Mouse (Mus musculus) forebrain, embryonic 12.5 days (tissue): Measurements from ENCODE around the gene Inka1. TPM values are rescaled to one million over a fixed set of nuclear protein-coding genes. Genes with fewer than 3 reads are reported as not detected.

Experiments
- ATAC-seq: fragments of 200-750 bp; cut with Nextera tagmentation; 2 replicates; pipeline ENCODE4 v1.8.0; 2017; ENCODE audit warnings: moderate TSS enrichment; ENCODE audit not compliant: low FRiP score
- H3K27ac ChIP-seq: fragments of 300-500 bp; sonication (generic); 2 replicates; pipeline ENCODE4 v1.5.1; 2016; ENCODE audit warnings: mild to moderate bottlenecking
- H3K27me3 ChIP-seq: fragments of 300-500 bp; sonication (generic); 2 replicates; pipeline ENCODE4 v1.6.1; 2016; ENCODE audit warnings: mild to moderate bottlenecking
- H3K36me3 ChIP-seq: fragments of 300-500 bp; sonication (generic); replicated peaks from 2 replicates; pipeline ENCODE4 v1.6.1; 2016; ENCODE audit warnings: mild to moderate bottlenecking
- H3K4me1 ChIP-seq: fragments of 300-500 bp; sonication (generic); 2 replicates; pipeline ENCODE4 v1.6.1; 2016
- H3K4me2 ChIP-seq: fragments of 300-500 bp; sonication (generic); 2 replicates; pipeline ENCODE4 v1.6.1; 2016; ENCODE audit warnings: mild to moderate bottlenecking, moderate library complexity
- H3K4me3 ChIP-seq: fragments of 300-500 bp; sonication (generic); replicated peaks from 2 replicates; pipeline ENCODE4 v1.5.1; 2016; ENCODE audit warnings: mild to moderate bottlenecking
- H3K9ac ChIP-seq: fragments of 300-500 bp; sonication (generic); 2 replicates; pipeline ENCODE4 v1.6.1; 2016; ENCODE audit warnings: mild to moderate bottlenecking
- H3K9me3 ChIP-seq: fragments of 300-500 bp; sonication (generic); 2 replicates; pipeline ENCODE4 v1.6.1; 2016
- WGBS: fragments of 180-500 bp; shearing (Covaris S2); methylation state at CpG from one replicate; pipeline ENCODE4 v1.1.7; 2016; 5-methylcytosine and 5-hydroxymethylcytosine counted together
- polyA plus RNA-seq: library from polyadenylated mRNA; unstranded; fragments of >200 nt; fragmentation: Nextera tagmentation; extraction: Ambion mirVana; gene quantifications from 2 replicates; pipeline ENCODE4 v1.2.1, GENCODE M21; 2016

The Inka1 gene
- polyA plus RNA-seq, 1 experiment from 2014 or later, result 18.3 TPM

DNA sequence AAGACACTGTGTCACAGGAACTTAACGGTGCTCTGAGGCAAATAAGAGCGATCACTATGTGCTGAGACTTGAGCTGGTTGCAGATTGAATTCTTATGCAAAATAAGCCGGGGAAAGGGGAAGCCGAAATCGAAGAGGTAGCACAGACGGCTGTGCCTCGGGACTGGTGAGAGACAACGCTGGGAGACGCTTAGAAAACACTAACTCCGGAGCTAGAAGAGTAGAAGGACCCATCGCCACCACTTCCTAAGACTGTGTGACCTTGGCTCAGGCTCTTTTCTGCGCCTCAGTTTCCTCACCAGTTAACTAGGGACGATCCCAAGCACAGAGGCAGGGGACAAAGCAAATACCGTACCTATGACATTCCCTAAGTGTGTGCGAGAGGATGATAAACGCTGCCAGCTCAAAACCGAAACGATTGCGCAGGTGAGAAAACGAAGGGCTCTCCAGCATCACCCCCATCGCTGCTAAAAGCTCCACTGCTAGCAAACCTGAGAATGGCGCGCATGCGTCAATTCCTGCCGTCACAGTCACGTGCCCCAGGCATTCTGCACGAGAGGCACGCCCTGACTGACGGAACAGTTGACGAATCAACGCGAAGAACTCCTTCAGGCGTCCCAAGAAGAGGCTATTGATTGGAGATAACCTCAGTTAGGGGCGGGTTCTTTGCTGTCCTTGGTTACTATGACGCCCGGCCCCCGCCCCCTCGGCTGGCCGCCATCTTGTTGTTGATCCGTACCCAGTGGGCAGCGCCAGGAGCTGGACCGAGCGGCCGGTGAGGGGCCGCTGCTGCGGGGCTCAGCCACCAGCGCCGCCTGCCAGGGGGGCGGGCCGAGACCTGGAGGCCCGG lies 16.5 kb upstream of the Inka1 start, which contains the start of gene Ip6k1:
Ip6k1 (plus strand) TSS at position 580 of the 849 bp plus-strand sequence.
- ATAC-seq, result peak; percentile 100
- H3K9ac ChIP-seq, result peak within 1 kb of the TSS; percentile 93
- under 1% methylated on average over 51 of the region's 51 CpGs for WGBS
- peak within 1 kb of the TSS; percentile 82 for H3K4me2 ChIP-seq
- H3K4me3 ChIP-seq, result peak within 1 kb of the TSS; percentile 99
- H3K27me3 ChIP-seq, result 0 out of 2 replicates have a peak, but pooled peaks cover 4% of the 10 kb centered on the region
- H3K36me3 ChIP-seq, result no peaks in the 10 kb centered on the region
- peaks cover 31% of the 10 kb centered on the region for H3K4me1 ChIP-seq
- peak within 1 kb of the TSS; percentile 95 for H3K27ac ChIP-seq
- no peaks in the 10 kb centered on the region for H3K9me3 ChIP-seq

DNA sequence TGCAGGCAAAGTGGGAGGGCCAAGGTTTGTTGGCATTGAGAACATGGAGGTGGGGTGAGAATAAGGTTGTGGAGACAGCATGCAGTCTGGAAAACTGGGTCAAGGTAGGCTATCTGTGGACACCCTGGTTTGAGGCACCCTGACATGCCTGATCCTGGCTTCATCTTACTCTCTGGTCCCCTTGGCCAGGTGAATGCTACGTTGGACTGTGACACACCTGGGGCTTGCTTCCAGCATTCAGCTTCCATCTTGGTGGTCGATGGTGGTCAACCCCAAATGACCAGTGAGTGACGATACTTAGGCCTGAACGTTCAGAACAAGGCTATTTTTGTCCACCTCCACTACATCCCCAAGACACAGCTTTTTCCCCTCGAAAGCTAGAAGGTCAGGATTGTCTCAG lies 10.4 kb upstream of the Inka1 start, which contains the start of gene Gm20662:
Gm20662 (plus strand) TSS at position 301 of the 400 bp plus-strand sequence.
- 0 out of 2 replicates have a peak, but pooled peaks cover 4% of the 10 kb centered on the region for H3K27me3 ChIP-seq
- H3K4me1 ChIP-seq, result no peaks in the 10 kb centered on the region
- H3K4me3 ChIP-seq, result no peak within 1 kb of the TSS
- no peak for ATAC-seq
- H3K9ac ChIP-seq, result no peak within 1 kb of the TSS
- no peak within 1 kb of the TSS for H3K4me2 ChIP-seq
- H3K9me3 ChIP-seq, result no peaks in the 10 kb centered on the region
- no peak within 1 kb of the TSS for H3K27ac ChIP-seq
- 86% methylated on average over 5 of the region's 5 CpGs for WGBS
- no peaks in the 10 kb centered on the region for H3K36me3 ChIP-seq

DNA sequence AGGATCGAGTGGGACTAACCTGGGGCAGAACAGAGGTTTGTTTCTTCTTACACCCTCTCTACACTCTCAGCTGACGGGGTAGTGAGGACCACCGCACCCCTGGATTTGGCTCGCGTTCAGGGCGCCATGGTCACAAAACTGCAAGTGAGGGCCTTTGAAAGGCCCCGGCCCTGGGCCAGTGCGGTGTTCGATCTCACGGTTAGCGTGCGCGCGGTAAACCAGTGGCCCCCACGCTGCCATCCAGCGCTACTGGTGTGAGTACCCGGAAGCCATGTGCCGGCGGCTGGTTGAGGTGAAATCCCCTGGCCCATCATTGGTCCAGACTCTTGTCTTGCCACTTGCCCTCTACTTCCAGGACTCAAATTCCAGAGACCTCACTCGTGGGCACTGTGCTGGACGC lies 9.8 kb upstream of the Inka1 start:
- H3K9me3 ChIP-seq, result no peaks in the 10 kb centered on the region
- no peak overlapping the region for H3K9ac ChIP-seq
- no peaks in the 10 kb centered on the region for H3K4me1 ChIP-seq
- 93% methylated on average over 21 of the region's 21 CpGs for WGBS
- no peak overlapping the region for H3K4me2 ChIP-seq
- 0 out of 2 replicates have a peak, but pooled peaks cover 3% of the 10 kb centered on the region for H3K27me3 ChIP-seq
- H3K27ac ChIP-seq, result no peak overlapping the region
- ATAC-seq, result no peak
- H3K4me3 ChIP-seq, result no peak overlapping the region
- H3K36me3 ChIP-seq, result no peaks in the 10 kb centered on the region

GRCm38 (mm10) chr9:107994464-107994863 lies 8.8 kb upstream of the Inka1 start:
- Histone ChIP-seq H3K9me3 (no peaks in the 10 kb centered on the region), H3K4me2 (no peak overlapping the region), H3K27me3 (no peaks in the 10 kb centered on the region), H3K36me3 (no peaks in the 10 kb centered on the region), H3K9ac (no peak overlapping the region), H3K27ac (no peak overlapping the region), H3K4me1 (no peaks in the 10 kb centered on the region), H3K4me3 (no peak overlapping the region)
- no peak for ATAC-seq
- WGBS, result 75% methylated on average over 2 of the region's 2 CpGs

DNA sequence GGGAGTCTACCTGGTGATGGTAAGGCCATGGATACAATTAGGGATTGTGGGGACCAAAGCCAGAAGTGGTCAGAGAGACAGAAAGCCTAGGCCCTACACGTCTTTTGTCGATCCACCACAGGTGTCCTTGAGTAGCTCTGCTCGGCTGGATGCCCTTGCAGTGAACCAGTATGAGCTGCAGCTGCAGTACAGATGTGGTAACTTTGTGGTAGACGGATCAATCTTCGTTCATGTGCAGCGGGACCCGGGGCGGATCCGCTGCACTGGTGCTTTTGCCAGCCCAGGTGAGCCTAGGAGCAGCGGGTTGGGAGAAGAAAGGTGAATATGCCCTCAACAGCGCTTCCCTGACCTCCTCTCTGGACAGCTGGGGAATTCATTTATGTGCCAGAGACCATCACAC lies 7.3 kb upstream of the Inka1 start:
- no peak overlapping the region for H3K27ac ChIP-seq
- no peaks in the 10 kb centered on the region for H3K36me3 ChIP-seq
- no peaks in the 10 kb centered on the region for H3K27me3 ChIP-seq
- no peak overlapping the region for H3K9ac ChIP-seq
- no peak overlapping the region for H3K4me2 ChIP-seq
- WGBS, result 81% methylated on average over 11 of the region's 11 CpGs
- no peaks in the 10 kb centered on the region for H3K9me3 ChIP-seq
- no peak overlapping the region for H3K4me3 ChIP-seq
- no peaks in the 10 kb centered on the region for H3K4me1 ChIP-seq
- no peak for ATAC-seq

- H3K27ac ChIP-seq, result no peak within 1 kb of the TSS
- no peak within 1 kb of the TSS for H3K4me3 ChIP-seq
- H3K36me3 ChIP-seq, result no peaks in the 10 kb centered on the region
- H3K4me1 ChIP-seq, result no peaks in the 10 kb centered on the region
- ATAC-seq, result no peak
- no peaks in the 10 kb centered on the region for H3K27me3 ChIP-seq
- 79% methylated on average over 2 of the region's 2 CpGs for WGBS
- H3K9ac ChIP-seq, result no peak within 1 kb of the TSS
- H3K9me3 ChIP-seq, result no peaks in the 10 kb centered on the region
- no peak within 1 kb of the TSS for H3K4me2 ChIP-seq
These were observed 6.5 kb upstream of the Inka1 start, which contains the start of gene Cdhr4 for GRCm38 (mm10) chr9:107992197-107992596. Gene Cdhr4 (plus strand): TSS chr9:107992497.

GRCm38 (mm10) chr9:107987950-107988349 lies 2.3 kb upstream of the Inka1 start:
- H3K4me2 ChIP-seq, result no peak overlapping the region
- H3K9me3 ChIP-seq, result no peaks in the 10 kb centered on the region
- H3K36me3 ChIP-seq, result no peaks in the 10 kb centered on the region
- H3K27me3 ChIP-seq, result peaks cover 22% of the 10 kb centered on the region
- no peak for ATAC-seq
- H3K4me1 ChIP-seq, result peaks cover 18% of the 10 kb centered on the region
- H3K4me3 ChIP-seq, result no peak overlapping the region
- no peak overlapping the region for H3K27ac ChIP-seq
- H3K9ac ChIP-seq, result no peak overlapping the region
- 81% methylated on average over 3 of the region's 3 CpGs for WGBS

- 8% methylated on average over 18 of the region's 18 CpGs for WGBS
- Histone ChIP-seq H3K4me1 (peaks cover 31% of the 10 kb centered on the region), H3K36me3 (no peaks in the 10 kb centered on the region), H3K9me3 (no peaks in the 10 kb centered on the region), H3K9ac (no peak overlapping the region), H3K27me3 (peaks cover 22% of the 10 kb centered on the region), H3K4me3 (peak overlapping the region; percentile 60), H3K27ac (no peak overlapping the region), H3K4me2 (peak overlapping the region; percentile 86)
- peak; percentile 73 for ATAC-seq
These were observed 697 bp upstream of the Inka1 start for GRCm38 (mm10) chr9:107986376-107986775.

DNA sequence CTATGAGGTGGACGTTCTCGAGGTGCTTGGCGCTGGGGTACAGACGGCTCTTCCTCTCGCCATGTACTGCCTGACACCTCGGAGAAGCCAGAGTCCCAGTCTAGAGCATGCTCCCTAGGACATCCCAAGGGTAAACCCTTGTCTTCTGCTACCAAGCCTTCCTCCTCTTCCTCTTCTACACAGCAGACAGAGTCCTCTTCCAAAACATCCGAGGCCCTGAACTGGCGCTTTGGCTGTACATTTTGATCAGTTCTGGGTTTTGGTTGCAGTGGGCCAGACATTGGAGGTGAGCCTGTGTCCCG lies 974 bp downstream of the Inka1 start:
- H3K4me1 ChIP-seq, result peaks cover 31% of the 10 kb centered on the region
- H3K9ac ChIP-seq, result peak overlapping the region; percentile 59; the same call in 1 of the 2 replicates
- 73% methylated on average over 9 of the region's 9 CpGs for WGBS
- H3K27me3 ChIP-seq, result peaks cover 22% of the 10 kb centered on the region
- peak overlapping the region; percentile 60 for H3K4me3 ChIP-seq
- no peaks in the 10 kb centered on the region for H3K36me3 ChIP-seq
- no peak for ATAC-seq
- peak overlapping the region; percentile 61; the same call in 1 of the 2 replicates for H3K27ac ChIP-seq
- peak overlapping the region; percentile 86 for H3K4me2 ChIP-seq
- H3K9me3 ChIP-seq, result no peaks in the 10 kb centered on the region

DNA sequence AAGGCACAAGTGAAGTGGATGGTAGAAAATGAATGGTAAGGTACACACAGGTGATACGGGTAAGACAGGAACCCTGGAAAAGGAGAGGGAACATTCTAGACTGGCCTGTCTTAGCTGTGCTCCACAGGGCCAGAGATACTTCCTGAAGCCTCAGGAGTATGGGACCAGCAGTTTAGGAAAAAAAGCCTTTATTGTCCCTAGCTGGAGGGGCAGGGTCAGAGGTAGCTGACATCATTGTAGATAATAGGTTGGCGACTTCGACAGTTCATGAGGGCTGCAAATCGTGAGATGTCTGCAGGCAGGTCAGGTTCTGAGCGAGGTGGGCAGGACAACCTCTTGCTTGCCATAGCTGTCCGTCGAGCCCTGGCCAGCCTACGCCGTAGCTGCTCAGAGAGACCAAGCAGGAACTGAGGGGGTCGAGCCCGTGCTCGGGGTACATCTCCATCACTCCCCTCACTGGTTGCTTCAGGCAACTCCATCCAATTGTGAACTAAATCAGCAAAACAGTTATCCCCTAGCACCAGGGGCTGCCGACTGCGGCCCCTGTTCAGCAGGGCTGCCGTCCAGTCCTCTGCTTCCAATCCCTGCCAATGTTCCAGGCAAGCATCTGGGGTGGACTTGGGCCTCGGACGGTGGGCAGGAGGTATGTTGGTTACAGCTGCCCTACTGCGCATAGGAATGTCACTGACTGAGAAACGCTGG lies 1.5 kb downstream of the Inka1 start:
- peak overlapping the region; percentile 65; the same call in 1 of the 2 replicates for H3K27ac ChIP-seq
- peak overlapping the region; percentile 86 for H3K4me2 ChIP-seq
- H3K36me3 ChIP-seq, result no peaks in the 10 kb centered on the region
- H3K27me3 ChIP-seq, result peaks cover 22% of the 10 kb centered on the region
- H3K9me3 ChIP-seq, result no peaks in the 10 kb centered on the region
- H3K9ac ChIP-seq, result no peak overlapping the region; the same call in 1 of the 2 replicates
- peak overlapping the region; percentile 60 for H3K4me3 ChIP-seq
- WGBS, result 80% methylated on average over 19 of the region's 19 CpGs
- H3K4me1 ChIP-seq, result peaks cover 31% of the 10 kb centered on the region
- ATAC-seq, result no peak

GRCm38 (mm10) chr9:107983421-107983890 lies 2.2 kb downstream of the Inka1 start:
- 48% methylated on average over 4 of the region's 4 CpGs for WGBS
- Histone ChIP-seq H3K4me3 (no peak overlapping the region), H3K4me2 (peak overlapping the region; percentile 21; the same call in 1 of the 2 replicates), H3K9ac (no peak overlapping the region), H3K36me3 (no peaks in the 10 kb centered on the region), H3K4me1 (peaks cover 31% of the 10 kb centered on the region), H3K27me3 (peaks cover 22% of the 10 kb centered on the region), H3K27ac (peak overlapping the region; percentile 78; the same call in 1 of the 2 replicates), H3K9me3 (no peaks in the 10 kb centered on the region)
- ATAC-seq, result no peak

DNA sequence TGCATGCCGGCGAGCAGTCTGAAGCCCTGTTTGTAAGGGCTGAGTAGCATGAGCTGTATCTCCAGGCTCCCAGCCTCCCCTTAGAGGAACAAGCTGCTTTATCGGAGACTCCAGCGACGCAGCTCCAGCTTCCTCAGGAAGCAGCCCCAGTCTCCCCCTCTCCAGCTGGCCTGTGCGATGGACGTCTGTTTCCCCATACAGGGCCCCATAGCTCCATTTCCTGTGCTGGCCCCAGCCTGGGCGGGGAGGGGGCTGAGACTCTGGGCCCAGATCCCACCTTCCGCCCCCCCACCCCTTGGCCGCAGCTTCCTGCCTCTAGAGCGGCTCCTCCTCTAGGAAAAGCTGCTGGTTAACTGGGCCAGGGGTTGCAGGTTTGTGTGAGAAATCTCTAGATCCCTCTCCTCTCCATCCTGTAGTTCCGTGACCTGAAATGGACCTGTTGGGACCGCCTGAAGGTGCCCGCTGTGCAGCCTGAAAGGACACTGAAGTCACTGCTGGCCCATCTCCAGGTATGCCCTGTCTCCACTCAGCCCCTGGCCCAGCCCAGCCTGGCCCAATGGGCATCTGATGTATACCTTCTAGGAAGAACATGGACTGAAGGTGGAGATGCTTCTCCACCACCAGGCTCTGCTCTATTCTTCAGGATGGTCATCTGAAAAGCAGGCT lies 2.9 kb downstream of the Inka1 start, which contains the start of gene Gm20661:
Gm20661 (plus strand) TSS at position 378 of the 666 bp plus-strand sequence.
- peak within 1 kb of the TSS; percentile 78 for H3K27ac ChIP-seq
- no peaks in the 10 kb centered on the region for H3K36me3 ChIP-seq
- no peak within 1 kb of the TSS for H3K4me3 ChIP-seq
- peaks cover 22% of the 10 kb centered on the region for H3K27me3 ChIP-seq
- no peak for ATAC-seq
- WGBS, result 54% methylated on average over 14 of the region's 14 CpGs
- no peaks in the 10 kb centered on the region for H3K9me3 ChIP-seq
- H3K9ac ChIP-seq, result 0 out of 2 replicates have a peak within 1 kb of the TSS, but pooled peaks have one; percentile 9
- H3K4me2 ChIP-seq, result peak within 1 kb of the TSS; percentile 21
- peaks cover 31% of the 10 kb centered on the region for H3K4me1 ChIP-seq
